Mouse (Mus musculus): ENCODE results near the gene Fev. TPM values are rescaled to one million over a fixed set of nuclear protein-coding genes. Genes with fewer than 3 reads are reported as not detected.

Fev gene
- not detected in 2 replicates for polyA plus RNA-seq (2015; fragmentation: Nextera tagmentation; extraction: Ambion mirVana)

GRCm38 (mm10) chr1:74885369-74886042 is at the start of gene Fev:
Gene Fev (minus strand): TSS chr1:74885419.
- H3K9ac ChIP-seq = no peak within 1 kb of the TSS
- H3K27me3 ChIP-seq = peaks cover 99% of the 10 kb centered on the region
- WGBS = under 1% methylated on average over 42 of the region's 43 CpGs
- ATAC-seq (ENCODE audit: insufficient number of reproducible peaks, insufficient read depth, low FRiP score, low TSS enrichment, low read depth) = no peak
- H3K4me2 ChIP-seq = peak within 1 kb of the TSS; percentile 49
- H3K4me1 ChIP-seq = peaks cover 28% of the 10 kb centered on the region
- H3K36me3 ChIP-seq = no peaks in the 10 kb centered on the region
- no peaks in the 10 kb centered on the region for H3K9me3 ChIP-seq
- H3K4me3 ChIP-seq = peak within 1 kb of the TSS; percentile 29
- H3K27ac ChIP-seq = no peak within 1 kb of the TSS

GRCm38 (mm10) chr1:74927621-74928296 is 42.5 kb upstream of the Fev start:
- no peak overlapping the region for H3K27ac ChIP-seq
- H3K27me3 ChIP-seq = peaks cover 71% of the 10 kb centered on the region
- H3K4me3 ChIP-seq = no peak overlapping the region
- WGBS = 78% methylated on average over 9 of the region's 9 CpGs
- H3K36me3 ChIP-seq = no peaks in the 10 kb centered on the region
- H3K4me1 ChIP-seq = no peaks in the 10 kb centered on the region
- ATAC-seq (ENCODE audit: insufficient number of reproducible peaks, insufficient read depth, low FRiP score, low TSS enrichment, low read depth) = no peak
- H3K4me2 ChIP-seq = no peak overlapping the region
- no peak overlapping the region for H3K9ac ChIP-seq
- H3K9me3 ChIP-seq = no peaks in the 10 kb centered on the region

DNA sequence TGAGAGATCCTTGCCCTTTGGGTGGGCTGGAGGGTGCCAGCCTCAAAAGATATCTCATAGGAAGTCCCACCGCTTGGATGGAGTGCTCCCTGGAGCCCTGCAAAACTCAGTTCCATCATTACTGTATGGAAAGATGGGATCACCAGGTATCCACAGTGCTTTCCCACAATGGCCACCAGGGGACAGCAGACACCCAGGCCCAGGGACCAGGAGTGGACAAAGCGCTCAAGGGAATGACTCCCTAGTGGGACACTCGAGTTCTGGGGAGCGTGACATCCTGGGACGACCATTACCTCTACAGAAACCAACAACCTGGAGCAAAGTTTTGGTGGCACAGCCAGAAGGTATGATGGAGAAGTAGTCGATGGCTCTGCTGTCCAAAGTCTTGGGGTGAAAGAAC is 41.5 kb upstream of the Fev start:
- no peak overlapping the region for H3K4me3 ChIP-seq
- no peak overlapping the region for H3K27ac ChIP-seq
- no peaks in the 10 kb centered on the region for H3K36me3 ChIP-seq
- ATAC-seq (ENCODE audit: insufficient number of reproducible peaks, insufficient read depth, low FRiP score, low TSS enrichment, low read depth) = no peak
- no peak overlapping the region for H3K9ac ChIP-seq
- H3K9me3 ChIP-seq = no peaks in the 10 kb centered on the region
- peaks cover 63% of the 10 kb centered on the region for H3K27me3 ChIP-seq
- H3K4me1 ChIP-seq = no peaks in the 10 kb centered on the region
- 30% methylated on average over 6 of the region's 6 CpGs for WGBS
- H3K4me2 ChIP-seq = no peak overlapping the region

DNA sequence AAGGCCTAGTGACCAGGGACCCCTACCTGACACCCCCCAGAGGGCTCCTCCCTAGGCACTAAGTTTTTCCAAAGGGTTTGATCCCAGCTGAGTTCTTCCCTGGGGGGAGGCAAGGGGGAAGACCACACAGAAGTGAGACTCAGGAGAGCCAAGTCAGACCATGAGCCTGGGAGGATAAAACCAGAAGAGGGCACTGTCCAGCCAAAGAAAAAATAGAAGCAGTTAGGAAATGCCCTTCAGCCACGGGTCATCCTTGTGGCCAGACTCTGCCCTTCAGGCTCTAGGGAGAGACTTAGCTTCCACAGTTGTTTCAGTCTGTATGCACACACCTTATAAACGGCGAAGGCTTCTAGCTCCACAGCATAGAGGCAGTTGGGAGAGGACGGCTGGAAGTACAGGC is 39.2 kb upstream of the Fev start:
- 58% methylated on average over 4 of the region's 4 CpGs for WGBS
- H3K9ac ChIP-seq = no peak overlapping the region
- no peaks in the 10 kb centered on the region for H3K4me1 ChIP-seq
- ATAC-seq (ENCODE audit: insufficient number of reproducible peaks, insufficient read depth, low FRiP score, low TSS enrichment, low read depth) = no peak
- H3K27ac ChIP-seq = no peak overlapping the region
- peaks cover 48% of the 10 kb centered on the region for H3K27me3 ChIP-seq
- no peaks in the 10 kb centered on the region for H3K36me3 ChIP-seq
- no peak overlapping the region for H3K4me3 ChIP-seq
- no peak overlapping the region for H3K4me2 ChIP-seq
- no peaks in the 10 kb centered on the region for H3K9me3 ChIP-seq

DNA sequence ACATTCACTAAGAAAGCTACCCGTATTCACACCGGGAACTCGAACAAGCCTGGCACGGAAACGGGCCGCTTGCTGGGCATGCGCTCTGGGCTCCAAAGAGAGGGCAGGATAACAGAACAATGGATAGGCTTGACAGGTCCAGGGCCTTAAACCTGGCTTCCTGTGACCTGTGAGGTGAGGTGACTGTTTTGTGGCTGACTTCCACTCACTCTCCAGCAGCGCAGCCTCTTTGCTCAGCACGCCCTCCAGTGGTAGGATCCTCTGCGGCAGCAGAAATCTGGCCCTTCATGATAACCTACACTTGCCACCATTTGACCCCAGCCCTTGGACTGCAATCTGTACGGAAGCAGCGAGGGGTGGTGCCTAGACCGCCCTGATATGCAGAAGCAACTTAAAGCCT is 30.5 kb upstream of the Fev start:
- Histone ChIP-seq H3K36me3 (no peaks in the 10 kb centered on the region), H3K9ac (no peak overlapping the region), H3K9me3 (peaks cover 2% of the 10 kb centered on the region; the same call in 1 of the 2 replicates), H3K27me3 (peaks cover 35% of the 10 kb centered on the region), H3K4me1 (no peaks in the 10 kb centered on the region), H3K4me2 (0 out of 2 replicates have a peak overlapping the region, but pooled peaks have one; percentile 2), H3K4me3 (no peak overlapping the region), H3K27ac (no peak overlapping the region)
- no peak for ATAC-seq (ENCODE audit: insufficient number of reproducible peaks, insufficient read depth, low FRiP score, low TSS enrichment, low read depth)
- 26% methylated on average over 13 of the region's 13 CpGs for WGBS

DNA sequence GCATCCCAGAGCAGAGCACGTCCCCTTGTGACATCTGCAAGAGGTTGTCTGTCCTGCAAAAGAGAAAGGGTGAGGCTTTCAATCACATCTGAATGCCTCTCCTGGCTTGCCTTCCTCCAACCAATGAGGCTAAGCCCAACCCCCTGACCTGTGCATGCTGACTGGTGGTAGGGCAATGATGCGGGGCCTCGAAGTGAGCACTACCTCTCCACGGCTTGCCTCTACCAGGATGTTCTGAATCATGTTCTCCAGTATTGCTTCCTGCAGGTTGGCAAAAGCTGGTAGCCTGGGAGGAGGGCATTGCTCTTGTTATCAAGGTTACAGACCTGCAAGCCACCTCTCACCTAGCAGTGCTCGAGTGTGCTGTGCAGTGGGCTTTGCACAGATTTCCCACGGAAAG is 17.0 kb upstream of the Fev start:
- Histone ChIP-seq H3K36me3 (no peaks in the 10 kb centered on the region), H3K4me2 (no peak overlapping the region), H3K4me3 (no peak overlapping the region), H3K9ac (no peak overlapping the region), H3K27ac (no peak overlapping the region), H3K9me3 (no peaks in the 10 kb centered on the region), H3K4me1 (peaks cover 18% of the 10 kb centered on the region), H3K27me3 (peaks cover 97% of the 10 kb centered on the region)
- ATAC-seq (ENCODE audit: insufficient number of reproducible peaks, insufficient read depth, low FRiP score, low TSS enrichment, low read depth) = no peak
- 28% methylated on average over 6 of the region's 6 CpGs for WGBS

DNA sequence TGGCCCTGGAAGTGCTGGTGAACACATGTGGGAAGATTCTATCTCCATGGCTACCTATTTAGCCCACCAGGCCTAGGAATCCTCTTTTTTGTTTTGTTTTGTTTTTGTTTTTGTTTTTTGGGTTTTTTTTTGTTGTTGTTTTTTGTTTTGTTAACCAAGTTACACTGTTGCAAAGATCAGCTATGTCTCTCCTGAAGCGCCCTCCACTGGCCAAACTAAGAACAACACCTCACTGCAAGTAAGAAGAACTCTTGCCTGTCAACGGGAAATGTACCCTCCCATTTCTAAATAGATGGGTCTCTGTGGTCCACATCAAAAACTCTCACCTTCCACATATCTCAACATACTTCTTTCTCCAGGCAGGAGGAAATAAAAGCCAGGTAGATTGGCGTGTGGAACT is 16.5 kb upstream of the Fev start:
- Histone ChIP-seq H3K27me3 (peaks cover 99% of the 10 kb centered on the region), H3K4me1 (peaks cover 18% of the 10 kb centered on the region), H3K36me3 (no peaks in the 10 kb centered on the region), H3K27ac (no peak overlapping the region), H3K4me3 (no peak overlapping the region), H3K4me2 (no peak overlapping the region), H3K9me3 (no peaks in the 10 kb centered on the region), H3K9ac (no peak overlapping the region)
- no peak for ATAC-seq (ENCODE audit: insufficient number of reproducible peaks, insufficient read depth, low FRiP score, low TSS enrichment, low read depth)
- 2% methylated on average over 3 of the region's 3 CpGs for WGBS

- no peaks in the 10 kb centered on the region for H3K36me3 ChIP-seq
- H3K4me1 ChIP-seq = peaks cover 18% of the 10 kb centered on the region
- peaks cover 99% of the 10 kb centered on the region for H3K27me3 ChIP-seq
- peak overlapping the region; percentile 54; the same call in 1 of the 2 replicates for H3K9ac ChIP-seq
- WGBS = under 1% methylated on average over 61 of the region's 66 CpGs
- peak overlapping the region; percentile 37 for H3K4me3 ChIP-seq
- peak overlapping the region; percentile 66 for H3K4me2 ChIP-seq
- no peaks in the 10 kb centered on the region for H3K9me3 ChIP-seq
- ATAC-seq (ENCODE audit: insufficient number of reproducible peaks, insufficient read depth, low FRiP score, low TSS enrichment, low read depth) = no peak
- no peak overlapping the region for H3K27ac ChIP-seq
Observed at GRCm38 (mm10) chr1:74900341-74901285, 15.4 kb upstream of the Fev start.

- Histone ChIP-seq H3K9ac (no peak overlapping the region), H3K9me3 (no peaks in the 10 kb centered on the region), H3K4me1 (peaks cover 18% of the 10 kb centered on the region), H3K27ac (no peak overlapping the region), H3K4me2 (no peak overlapping the region), H3K36me3 (no peaks in the 10 kb centered on the region), H3K27me3 (peaks cover 100% of the 10 kb centered on the region), H3K4me3 (no peak overlapping the region)
- ATAC-seq (ENCODE audit: insufficient number of reproducible peaks, insufficient read depth, low FRiP score, low TSS enrichment, low read depth) = no peak
- WGBS = 8% methylated on average over 8 of the region's 10 CpGs
Observed at GRCm38 (mm10) chr1:74898656-74899431, 13.6 kb upstream of the Fev start.

DNA sequence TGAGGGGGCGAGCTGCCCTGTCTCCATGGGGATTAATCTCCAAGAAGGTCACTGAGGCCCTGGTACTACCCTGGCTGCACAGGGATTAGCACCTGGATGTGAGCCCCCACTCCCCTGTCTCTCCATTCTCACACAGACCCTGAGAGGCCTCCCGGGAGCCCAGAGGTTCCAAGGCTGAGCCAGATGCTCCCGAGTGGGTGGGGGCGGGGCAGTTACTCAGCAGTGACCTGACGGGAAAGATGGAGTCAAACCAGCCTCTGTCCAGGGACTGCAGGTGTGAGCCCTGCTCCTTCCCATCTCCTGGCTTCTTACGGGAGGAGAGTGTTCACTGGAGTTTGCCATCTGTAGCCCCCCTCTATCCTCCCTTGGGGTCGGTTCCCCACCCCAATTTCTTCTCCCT is 12.8 kb upstream of the Fev start:
- Histone ChIP-seq H3K9ac (no peak overlapping the region), H3K27ac (no peak overlapping the region), H3K9me3 (no peaks in the 10 kb centered on the region), H3K4me2 (no peak overlapping the region), H3K4me3 (no peak overlapping the region), H3K36me3 (no peaks in the 10 kb centered on the region), H3K4me1 (peaks cover 19% of the 10 kb centered on the region), H3K27me3 (peaks cover 100% of the 10 kb centered on the region)
- no peak for ATAC-seq (ENCODE audit: insufficient number of reproducible peaks, insufficient read depth, low FRiP score, low TSS enrichment, low read depth)
- WGBS = 1% methylated on average over 7 of the region's 7 CpGs

GRCm38 (mm10) chr1:74894966-74895365 is 9.7 kb upstream of the Fev start:
- H3K4me2 ChIP-seq = no peak overlapping the region
- ATAC-seq (ENCODE audit: insufficient number of reproducible peaks, insufficient read depth, low FRiP score, low TSS enrichment, low read depth) = no peak
- peaks cover 100% of the 10 kb centered on the region for H3K27me3 ChIP-seq
- H3K36me3 ChIP-seq = no peaks in the 10 kb centered on the region
- H3K4me1 ChIP-seq = peaks cover 11% of the 10 kb centered on the region
- H3K4me3 ChIP-seq = no peak overlapping the region
- no peak overlapping the region for H3K9ac ChIP-seq
- WGBS = 17% methylated on average over 4 of the region's 4 CpGs
- no peaks in the 10 kb centered on the region for H3K9me3 ChIP-seq
- H3K27ac ChIP-seq = no peak overlapping the region
